Mouse (Mus musculus) MEL-GATA-1-ER (cell line): ENCODE data around the gene Anp32b.

Experiments used
- DNase-seq: peaks from one replicate; pipeline ENCODE4 v3.0.0-alpha.2; 2012; ENCODE audit warnings: low read depth; ENCODE audit errors: extremely low read depth

Gene Anp32b

GRCm38 (mm10) chr4:46505361-46506057 lies 54.8 kb downstream of the Anp32b start:
- no peak for DNase-seq

- DNase-seq = peak; percentile 66
These were observed 56.3 kb downstream of the Anp32b start for GRCm38 (mm10) chr4:46506801-46507610.

- DNase-seq = peak; percentile 89
These were observed 57.2 kb downstream of the Anp32b start for GRCm38 (mm10) chr4:46507736-46508460.

GRCm38 (mm10) chr4:46520491-46520890 lies 69.8 kb downstream of the Anp32b start:
- no peak for DNase-seq

GRCm38 (mm10) chr4:46521457-46521856 lies 70.8 kb downstream of the Anp32b start:
- DNase-seq = no peak
